Mouse (Mus musculus) MEL (cell line): ENCODE measurements at regions not wholly inside any gene's neighbourhood (a gene's known extent, or its start where the extent isn't known, plus 50 kb on each side); places are given as distances from the start of the nearest gene placed in this dataset.

ENCODE experiments used
- DNase-seq: peaks from one replicate; pipeline ENCODE4 v3.0.0; 2011; ENCODE audit warnings: low read depth, low spot score
- H3K27ac ChIP-seq: 2 replicates; pipeline ENCODE4 v1.5.1; 2012; ENCODE audit warnings: low read depth, mild to moderate bottlenecking, control low read depth, low read length, moderate library complexity; ENCODE audit not compliant: control insufficient read depth
- H3K27me3 ChIP-seq, 2 experiments: fragments of 150-350 bp in 1 of 2; sonication (generic) in 1 of 2; 2 replicates each; pipeline ENCODE4 v1.6.1; 2012; ENCODE audit warnings: low read length in 2 of 2, mild to moderate bottlenecking in 2 of 2, improper control_type of control experiment in 1 of 2, moderate library complexity in 1 of 2; ENCODE audit not compliant: insufficient read depth in 2 of 2, control insufficient read depth in 1 of 2
- H3K36me3 ChIP-seq, 2 experiments: 2 replicates each; pipeline ENCODE4 v1.6.1; 2012 to 2014; ENCODE audit warnings: low read length in 2 of 2, improper control_type of control experiment in 1 of 2, inconsistent platforms in 1 of 2, mild to moderate bottlenecking in 1 of 2; ENCODE audit not compliant: insufficient read depth in 2 of 2, control insufficient read depth in 1 of 2
- H3K4me1 ChIP-seq, 2 experiments: fragments of 150-350 bp in 1 of 2; sonication (generic) in 1 of 2; 2 replicates each; pipeline ENCODE4 v1.6.1; 2012; ENCODE audit warnings: low read length in 2 of 2, improper control_type of control experiment in 1 of 2, mild to moderate bottlenecking in 1 of 2; ENCODE audit not compliant: insufficient read depth in 2 of 2, control insufficient read depth in 1 of 2
- H3K4me3 ChIP-seq, 2 experiments: fragments of 150-350 bp in 1 of 2; sonication (generic) in 1 of 2; 2 replicates each; pipeline ENCODE4 v1.5.1; 2012; ENCODE audit warnings: low read depth in 2 of 2, low read length in 2 of 2, mild to moderate bottlenecking in 2 of 2, moderate library complexity in 2 of 2, control low read depth in 1 of 2, improper control_type of control experiment in 1 of 2; ENCODE audit not compliant: control insufficient read depth in 1 of 2, insufficient read depth in 1 of 2
- H3K79me2 ChIP-seq: 2 replicates; pipeline ENCODE4 v1.6.1; 2012; ENCODE audit warnings: mild to moderate bottlenecking, low read length, moderate library complexity; ENCODE audit not compliant: control insufficient read depth, poor library complexity, insufficient read depth
- H3K9ac ChIP-seq: 2 replicates; pipeline ENCODE4 v1.6.1; 2012; ENCODE audit warnings: low read depth, mild to moderate bottlenecking, control low read depth, low read length, moderate library complexity; ENCODE audit not compliant: control insufficient read depth, poor library complexity, severe bottlenecking
- H3K9me3 ChIP-seq: fragments of 150-350 bp; sonication (generic); replicated peaks from 2 replicates; pipeline ENCODE4 v1.6.1; 2012; ENCODE audit warnings: mild to moderate bottlenecking, low read length, improper control_type of control experiment, moderate library complexity; ENCODE audit not compliant: insufficient read depth
- CTCF ChIP-seq, 3 experiments: IDR thresholded peaks in 2 of 3; conservative IDR thresholded peaks in 1 of 3; 2 replicates each; pipeline ENCODE4 v1.5.1; 2011 to 2012; ENCODE audit warnings: low read length in 3 of 3, low read depth in 2 of 3, mild to moderate bottlenecking in 2 of 3, improper control_type of control experiment in 1 of 3, inconsistent platforms in 1 of 3, mixed read lengths in 1 of 3, moderate library complexity in 1 of 3; ENCODE audit not compliant: control insufficient read depth in 1 of 3, insufficient read depth in 1 of 3, poor library complexity in 1 of 3, severe bottlenecking in 1 of 3
- E2F4 ChIP-seq: IDR thresholded peaks from 2 replicates; pipeline ENCODE4 v1.6.1; 2011; ENCODE audit warnings: low read depth, low read length, improper control_type of control experiment, borderline replicate concordance
- EP300 ChIP-seq, 2 experiments: IDR thresholded peaks; 2 replicates each; pipeline ENCODE4 v1.6.1; 2011; ENCODE audit warnings: improper control_type of control experiment in 2 of 2, low read length in 2 of 2, low read depth in 1 of 2, mild to moderate bottlenecking in 1 of 2
- GATA1 ChIP-seq: IDR thresholded peaks from 2 replicates; pipeline ENCODE4 v1.6.1; 2011; ENCODE audit warnings: low read depth, low read length, improper control_type of control experiment
- HCFC1 ChIP-seq: IDR thresholded peaks from 2 replicates; pipeline ENCODE4 v1.6.1; 2012; ENCODE audit warnings: low read depth, mild to moderate bottlenecking, inconsistent platforms, low read length, improper control_type of control experiment, moderate library complexity
- KAT2A ChIP-seq: conservative IDR thresholded peaks from 2 replicates; pipeline ENCODE4 v1.6.1; 2012; ENCODE audit warnings: low read depth, low read length, improper control_type of control experiment, inconsistent platforms
- MAFK ChIP-seq: IDR thresholded peaks from 2 replicates; pipeline ENCODE4 v1.6.1; 2011; ENCODE audit warnings: low read depth, mild to moderate bottlenecking, low read length, improper control_type of control experiment, borderline replicate concordance
- MAZ ChIP-seq: IDR thresholded peaks from 2 replicates; pipeline ENCODE4 v1.6.1; 2012; ENCODE audit warnings: low read depth, mild to moderate bottlenecking, inconsistent platforms, low read length, improper control_type of control experiment
- MEF2A ChIP-seq: IDR thresholded peaks from 2 replicates; pipeline ENCODE4 v1.6.1; 2014; ENCODE audit warnings: low read depth, mild to moderate bottlenecking, inconsistent platforms, low read length, improper control_type of control experiment; ENCODE audit not compliant: poor library complexity, insufficient replicate concordance, severe bottlenecking; ENCODE audit errors: extremely low read depth
- MYC ChIP-seq: IDR thresholded peaks from 2 replicates; pipeline ENCODE4 v1.6.1; 2011; ENCODE audit warnings: low read depth, mild to moderate bottlenecking, low read length, improper control_type of control experiment, moderate library complexity
- NELFE ChIP-seq: IDR thresholded peaks from 2 replicates; pipeline ENCODE4 v1.6.1; 2011; ENCODE audit warnings: low read depth, low read length, improper control_type of control experiment
- NRF1 ChIP-seq: IDR thresholded peaks from 2 replicates; pipeline ENCODE4 v1.6.1; 2014; ENCODE audit warnings: low read depth, mild to moderate bottlenecking, inconsistent platforms, low read length, improper control_type of control experiment, moderate library complexity; ENCODE audit not compliant: poor library complexity, insufficient read depth, severe bottlenecking
- POLR2A ChIP-seq, 2 experiments: IDR thresholded peaks; 2 replicates each; pipeline ENCODE4 v1.6.1; 2011 to 2012; ENCODE audit warnings: low read length in 2 of 2, mild to moderate bottlenecking in 2 of 2, control low read depth in 1 of 2, improper control_type of control experiment in 1 of 2, low read depth in 1 of 2, moderate library complexity in 1 of 2; ENCODE audit not compliant: control insufficient read depth in 1 of 2, insufficient read depth in 1 of 2, poor library complexity in 1 of 2
- RAD21 ChIP-seq: IDR thresholded peaks from 2 replicates; pipeline ENCODE4 v1.6.1; 2011; ENCODE audit warnings: mild to moderate bottlenecking, low read depth, low read length, improper control_type of control experiment
- TAL1 ChIP-seq: IDR thresholded peaks from 2 replicates; pipeline ENCODE4 v1.6.1; 2012; ENCODE audit warnings: mild to moderate bottlenecking, inconsistent platforms, low read length, moderate library complexity, mixed read lengths
- TBP ChIP-seq: IDR thresholded peaks from 2 replicates; pipeline ENCODE4 v1.8.0; 2011; ENCODE audit warnings: low read depth, low read length, improper control_type of control experiment
- USF1 ChIP-seq: IDR thresholded peaks from 2 replicates; pipeline ENCODE4 v1.6.1; 2014; ENCODE audit warnings: low read depth, mild to moderate bottlenecking, inconsistent platforms, low read length, improper control_type of control experiment, moderate library complexity
- USF2 ChIP-seq, 2 experiments: IDR thresholded peaks; 2 replicates each; pipeline ENCODE4 v1.6.1; 2011 to 2012; ENCODE audit warnings: improper control_type of control experiment in 2 of 2, low read length in 2 of 2, borderline replicate concordance in 1 of 2, inconsistent platforms in 1 of 2, low read depth in 1 of 2, mild to moderate bottlenecking in 1 of 2; ENCODE audit not compliant: insufficient read depth in 1 of 2
- ZC3H11A ChIP-seq: IDR thresholded peaks from 2 replicates; pipeline ENCODE4 v1.6.1; 2012; ENCODE audit warnings: low read depth, mild to moderate bottlenecking, inconsistent platforms, low read length, improper control_type of control experiment
- ZKSCAN1 ChIP-seq: IDR thresholded peaks from 2 replicates; pipeline ENCODE4 v1.6.1; 2012; ENCODE audit warnings: low read depth, mild to moderate bottlenecking, inconsistent platforms, low read length, improper control_type of control experiment, moderate library complexity
- ZMIZ1 ChIP-seq: IDR thresholded peaks from 2 replicates; pipeline ENCODE4 v1.6.1; 2012; ENCODE audit warnings: low read depth, mild to moderate bottlenecking, inconsistent platforms, low read length, improper control_type of control experiment, moderate library complexity
- ZNF384 ChIP-seq: IDR thresholded peaks from 2 replicates; pipeline ENCODE4 v1.6.1; 2012; ENCODE audit warnings: low read depth, mild to moderate bottlenecking, inconsistent platforms, low read length, improper control_type of control experiment

DNA sequence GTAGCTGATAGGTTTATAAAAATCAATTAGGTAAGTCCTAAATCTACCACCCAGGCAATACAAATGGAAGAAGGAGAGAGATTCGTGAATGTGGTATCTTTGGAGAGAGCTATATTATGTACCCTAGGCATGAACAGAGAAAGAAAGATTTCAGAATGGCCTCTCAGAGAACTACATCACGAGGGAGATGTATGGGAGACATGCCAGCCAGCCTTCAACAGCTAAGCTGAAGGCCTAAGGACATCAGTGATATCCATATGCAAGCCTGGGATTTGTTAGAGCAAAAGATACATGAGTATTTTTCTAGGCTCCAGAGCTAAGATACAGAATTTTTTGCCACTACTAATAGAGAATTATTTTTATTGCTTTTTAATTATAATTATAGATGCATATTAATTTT, 2445.7 kb upstream of the 5930422O12Rik start:
- no peaks in the 10 kb centered on the region for H3K4me1 ChIP-seq
- no peak overlapping the region for H3K4me3 ChIP-seq
- H3K9ac ChIP-seq = no peak overlapping the region
- H3K27me3 ChIP-seq = no peaks in the 10 kb centered on the region
- H3K9me3 ChIP-seq = no peaks in the 10 kb centered on the region
- TF ChIP-seq ZMIZ1 (no peak), E2F4 (no peak), USF1 (no peak), MAZ (no peak)
- no peaks in the 10 kb centered on the region for H3K36me3 ChIP-seq
- no peaks in the 10 kb centered on the region for H3K79me2 ChIP-seq
- no peak for DNase-seq
- H3K27ac ChIP-seq = no peak overlapping the region

- H3K9ac ChIP-seq = no peak overlapping the region
- no peak for TF ChIP-seq RAD21
- TF ChIP-seq GATA1 = no peak
- TF ChIP-seq ZC3H11A = no peak
- TF ChIP-seq USF2 (IDR thresholded peaks at IDR 0.05; ENCODE audit: borderline replicate concordance in 1 of 2, insufficient read depth in 1 of 2, low read depth in 1 of 2, low read length in 2 of 2) = no peak
- TF ChIP-seq POLR2A (IDR thresholded peaks at IDR 0.05; ENCODE audit: control insufficient read depth in 1 of 2, insufficient read depth in 1 of 2, low read depth in 1 of 2, low read length in 2 of 2, poor library complexity in 1 of 2) = no peak
- TF ChIP-seq EP300 (IDR thresholded peaks at IDR 0.05; ENCODE audit: low read depth in 1 of 2, low read length in 2 of 2) = no peak
- TF ChIP-seq MEF2A = no peak
- TF ChIP-seq E2F4 = no peak
- TF ChIP-seq MYC = no peak
- no peak for TF ChIP-seq TAL1
- no peak for TF ChIP-seq KAT2A
- no peak for TF ChIP-seq CTCF (IDR thresholded peaks at IDR 0.05 in 2 of 3, conservative IDR thresholded peaks at IDR 0.05 in 1 of 3; ENCODE audit: control insufficient read depth in 1 of 3, insufficient read depth in 1 of 3, low read depth in 2 of 3, low read length in 3 of 3, poor library complexity in 1 of 3, severe bottlenecking in 1 of 3)
- DNase-seq = no peak
- H3K27me3 ChIP-seq = no peaks in the 10 kb centered on the region
- no peaks in the 10 kb centered on the region for H3K36me3 ChIP-seq
- no peaks in the 10 kb centered on the region for H3K79me2 ChIP-seq
- H3K4me3 ChIP-seq = no peak overlapping the region
- no peaks in the 10 kb centered on the region for H3K4me1 ChIP-seq
- H3K27ac ChIP-seq = no peak overlapping the region
- H3K9me3 ChIP-seq = no peaks in the 10 kb centered on the region
These were observed 2440.5 kb upstream of the 5930422O12Rik start for GRCm38 (mm10) chr8:30988051-30988450.

GRCm38 (mm10) chr8:30998657-30999056, 2429.9 kb upstream of the 5930422O12Rik start:
- no peaks in the 10 kb centered on the region for H3K4me1 ChIP-seq
- H3K9me3 ChIP-seq = no peaks in the 10 kb centered on the region
- no peaks in the 10 kb centered on the region for H3K27me3 ChIP-seq
- TF ChIP-seq HCFC1 (no peak), MEF2A (no peak), CTCF (IDR thresholded peaks at IDR 0.05 in 2 of 3, conservative IDR thresholded peaks at IDR 0.05 in 1 of 3; ENCODE audit: control insufficient read depth in 1 of 3, insufficient read depth in 1 of 3, low read depth in 2 of 3, low read length in 3 of 3, poor library complexity in 1 of 3, severe bottlenecking in 1 of 3) (no peak), NRF1 (no peak), MYC (no peak), NELFE (no peak), TBP (no peak), ZNF384 (no peak), MAFK (no peak), GATA1 (no peak), ZKSCAN1 (no peak)
- H3K9ac ChIP-seq = no peak overlapping the region
- no peak overlapping the region for H3K4me3 ChIP-seq
- H3K27ac ChIP-seq = no peak overlapping the region
- H3K36me3 ChIP-seq = no peaks in the 10 kb centered on the region
- H3K79me2 ChIP-seq = no peaks in the 10 kb centered on the region
- no peak for DNase-seq
